Mouse (Mus musculus): ENCODE results near the gene Nedd4.
"Not testable (repeated sequence)": the region's sequence is repeated elsewhere in the genome, so short reads cannot be mapped to it uniquely, and the experiment has no call there.

Gene Nedd4

DNA sequence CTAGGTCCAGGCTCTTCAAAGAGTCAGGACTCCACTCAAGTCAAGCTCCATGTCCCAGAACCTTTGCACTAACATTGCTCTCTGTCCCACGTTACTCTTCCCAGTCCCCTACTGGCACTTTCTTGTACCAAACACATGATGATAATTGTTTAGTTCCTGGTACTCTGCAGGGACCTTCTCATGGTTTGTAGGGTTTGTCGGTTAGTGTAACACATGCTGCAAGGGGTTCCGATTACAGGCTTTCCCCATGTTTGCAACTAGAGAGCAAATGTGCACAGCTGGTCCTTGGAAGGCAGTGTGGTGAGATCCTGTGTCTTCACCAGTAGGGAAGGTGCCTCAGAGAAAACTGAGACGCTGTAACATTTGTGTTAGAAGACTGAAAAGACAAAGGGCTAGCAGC, 8.6 kb upstream of the Nedd4 start:
- no peak for DNase-seq (ENCODE audit: low read depth)

- no peak for DNase-seq (ENCODE audit: low read depth)
These were observed 7.4 kb upstream of the Nedd4 start for GRCm38 (mm10) chr9:72654593-72655242.

DNA sequence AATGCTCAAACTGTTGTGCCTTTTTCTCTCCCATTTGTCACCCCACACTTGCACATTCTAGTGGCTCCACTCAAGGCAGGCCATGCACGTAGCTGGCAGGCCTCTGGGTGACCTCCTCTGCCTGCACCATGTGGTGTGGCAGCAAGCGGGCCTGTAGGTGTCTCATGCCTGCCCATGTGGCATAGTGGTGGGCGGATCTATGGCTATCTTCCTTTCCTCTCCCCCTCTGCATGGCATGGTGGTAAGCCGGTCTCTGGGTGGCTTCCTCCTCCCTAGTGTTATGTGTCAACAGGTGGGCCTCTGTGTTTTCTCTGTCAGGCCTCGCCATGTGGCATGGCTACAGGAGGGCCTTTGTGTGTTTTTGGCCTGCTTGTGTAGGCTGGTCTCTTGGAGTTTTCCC, 6.5 kb upstream of the Nedd4 start:
- DNase-seq (ENCODE audit: low read depth), result no peak

DNA sequence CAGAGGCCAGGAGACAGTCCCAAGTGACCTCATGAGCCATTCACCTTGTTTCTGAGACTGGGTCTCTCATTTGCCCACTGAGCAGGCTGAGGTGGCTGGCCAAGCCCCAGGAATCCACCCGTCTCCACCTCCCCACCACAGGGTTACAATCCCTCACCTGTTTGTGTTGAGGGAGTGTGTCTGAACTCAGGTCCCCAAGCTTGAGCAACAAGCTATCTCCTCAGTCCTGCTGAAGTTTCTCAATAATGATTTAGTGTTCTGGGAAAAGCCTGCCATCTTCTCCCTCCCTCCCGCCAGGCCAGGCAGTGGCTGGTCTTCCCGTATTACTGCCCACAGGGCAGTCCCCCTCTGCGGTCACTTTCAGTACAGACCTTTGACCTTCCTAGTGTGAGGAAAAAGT, 5.7 kb upstream of the Nedd4 start:
- DNase-seq (ENCODE audit: low read depth), result no peak

- DNase-seq (ENCODE audit: low read depth), result no peak
These were observed 5.2 kb upstream of the Nedd4 start for GRCm38 (mm10) chr9:72656940-72657339.

- DNase-seq (ENCODE audit: low read depth), result no peak
These were observed 4.5 kb upstream of the Nedd4 start for GRCm38 (mm10) chr9:72657694-72658093.

GRCm38 (mm10) chr9:72660139-72660538, 2.0 kb upstream of the Nedd4 start:
- DNase-seq (ENCODE audit: low read depth), result no peak

DNA sequence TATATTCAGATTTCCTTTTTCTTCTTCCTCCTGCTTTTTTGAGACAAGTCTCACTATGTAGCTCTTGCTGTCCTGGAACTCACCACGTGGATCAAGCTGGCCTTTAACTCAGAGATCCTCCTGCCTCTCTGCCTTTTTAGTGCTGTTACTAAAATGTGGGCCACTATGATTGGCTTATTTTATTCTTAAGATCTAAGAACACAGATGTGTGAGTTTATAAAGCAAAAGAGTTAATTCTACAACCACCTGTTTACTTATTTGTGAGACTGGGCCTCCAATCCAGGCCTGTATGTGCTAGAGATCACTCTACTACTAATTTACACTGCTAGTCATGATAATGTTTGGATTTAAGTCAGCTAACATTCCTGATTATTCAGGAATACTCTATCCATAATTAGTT, 1.2 kb upstream of the Nedd4 start:
- DNase-seq (ENCODE audit: low read depth), result no peak

- no peak for DNase-seq (ENCODE audit: low read depth)
These were observed 618 bp upstream of the Nedd4 start for GRCm38 (mm10) chr9:72661561-72661894.

- DNase-seq (ENCODE audit: low read depth), result peak; percentile 73
These were observed 766 bp downstream of the Nedd4 start for GRCm38 (mm10) chr9:72662691-72663533.

GRCm38 (mm10) chr9:72663534-72663918, 1.4 kb downstream of the Nedd4 start:
- DNase-seq (ENCODE audit: low read depth), result no peak

DNA sequence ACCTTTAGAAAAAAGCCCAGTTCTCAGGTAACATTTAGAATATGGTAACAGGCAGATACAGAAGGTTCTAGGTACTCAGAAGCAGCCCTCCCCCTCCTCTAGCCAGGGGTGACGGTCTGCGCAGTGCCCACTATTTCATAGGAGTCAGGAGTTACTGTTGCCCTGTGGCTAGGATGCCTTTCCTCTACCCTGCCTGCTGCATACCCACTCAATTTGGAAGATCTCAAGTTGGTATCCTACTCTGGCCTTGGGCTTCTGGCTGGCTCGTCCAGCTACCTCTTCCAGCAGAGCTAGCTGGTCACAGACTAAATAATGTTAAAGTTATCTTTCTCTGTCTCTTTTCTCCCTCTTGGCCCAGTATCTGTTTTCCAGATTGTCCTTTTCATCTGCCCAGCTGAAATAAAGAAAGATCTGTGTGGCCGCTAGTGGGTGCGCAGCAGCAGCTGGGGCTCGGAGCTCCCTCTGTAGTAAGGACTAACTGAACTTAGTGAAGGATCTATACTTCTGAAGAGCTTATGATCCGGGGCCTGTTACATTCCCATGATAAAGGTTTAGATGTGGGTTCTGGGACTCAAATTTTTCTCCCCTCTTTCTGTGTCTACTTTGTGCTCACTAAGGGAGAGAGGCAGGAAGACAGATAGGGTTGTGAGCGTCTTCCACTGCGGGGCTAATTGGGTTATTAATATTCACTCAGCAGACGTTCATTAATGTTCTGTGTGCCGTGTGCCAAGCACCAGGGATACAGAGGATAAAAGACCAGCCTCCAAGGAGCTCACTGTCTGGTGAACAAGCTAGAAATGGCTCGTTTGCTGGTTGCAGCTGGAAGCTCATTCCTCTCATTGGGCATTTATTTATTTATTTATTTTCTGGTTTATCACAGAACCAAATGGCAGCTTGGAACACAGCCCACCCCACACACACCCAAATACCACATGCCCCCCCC, 2.5 kb downstream of the Nedd4 start:
- DNase-seq (ENCODE audit: low read depth), result no peak

- no peak for DNase-seq (ENCODE audit: low read depth)
These were observed 3.4 kb downstream of the Nedd4 start for GRCm38 (mm10) chr9:72665517-72665916.

- not testable (repeated sequence) for DNase-seq (ENCODE audit: low read depth)
These were observed 4.3 kb downstream of the Nedd4 start for GRCm38 (mm10) chr9:72666352-72667021.

GRCm38 (mm10) chr9:72667126-72667525, 5.0 kb downstream of the Nedd4 start:
- no peak for DNase-seq (ENCODE audit: low read depth)

DNA sequence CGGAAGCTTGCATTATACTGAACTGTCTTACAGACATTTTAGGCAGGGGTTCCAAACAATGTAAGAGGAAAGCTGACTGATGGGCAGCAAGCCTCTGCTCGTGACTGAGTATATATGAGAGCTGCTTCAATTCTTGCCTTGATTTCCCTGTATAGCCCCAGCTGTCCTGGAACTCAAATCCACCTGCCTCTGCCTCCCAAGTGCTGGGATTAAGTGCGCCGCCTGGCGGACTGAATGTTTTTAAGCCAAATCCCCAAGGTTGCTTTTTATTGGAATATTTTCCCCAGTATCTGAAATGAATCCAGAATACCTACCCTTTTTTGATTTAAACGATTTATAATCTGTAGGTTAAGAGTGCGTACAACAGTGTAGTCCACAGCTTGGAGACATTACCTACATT, 7.2 kb downstream of the Nedd4 start:
- no peak for DNase-seq (ENCODE audit: low read depth)

GRCm38 (mm10) chr9:72672361-72672760, 10.2 kb downstream of the Nedd4 start:
- peak; percentile 63 for DNase-seq (ENCODE audit: low read depth)

- DNase-seq (ENCODE audit: low read depth), result no peak
These were observed 13.0 kb downstream of the Nedd4 start for GRCm38 (mm10) chr9:72674957-72675744.

DNA sequence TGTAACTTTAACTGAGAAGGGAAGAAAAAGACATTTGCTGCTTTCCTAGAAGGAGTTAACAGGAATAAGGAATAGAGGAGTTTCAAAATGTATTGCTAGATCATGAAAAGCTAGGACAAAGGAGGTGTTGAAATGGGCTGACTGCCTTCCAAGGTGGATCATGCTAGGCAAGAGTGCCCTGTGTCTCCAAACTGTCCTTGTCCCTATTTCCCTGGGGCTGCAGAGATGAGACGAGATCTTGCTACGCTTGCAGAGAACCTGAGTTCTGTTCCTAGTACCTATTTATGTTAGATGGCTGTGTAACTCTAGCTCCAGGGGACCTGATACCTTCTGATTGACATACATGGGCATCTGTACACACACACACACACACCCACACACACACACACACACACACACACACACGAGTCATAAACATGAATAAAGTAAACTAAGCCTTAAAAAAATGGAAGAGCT, 13.6 kb downstream of the Nedd4 start:
- DNase-seq (ENCODE audit: low read depth), result no peak

DNA sequence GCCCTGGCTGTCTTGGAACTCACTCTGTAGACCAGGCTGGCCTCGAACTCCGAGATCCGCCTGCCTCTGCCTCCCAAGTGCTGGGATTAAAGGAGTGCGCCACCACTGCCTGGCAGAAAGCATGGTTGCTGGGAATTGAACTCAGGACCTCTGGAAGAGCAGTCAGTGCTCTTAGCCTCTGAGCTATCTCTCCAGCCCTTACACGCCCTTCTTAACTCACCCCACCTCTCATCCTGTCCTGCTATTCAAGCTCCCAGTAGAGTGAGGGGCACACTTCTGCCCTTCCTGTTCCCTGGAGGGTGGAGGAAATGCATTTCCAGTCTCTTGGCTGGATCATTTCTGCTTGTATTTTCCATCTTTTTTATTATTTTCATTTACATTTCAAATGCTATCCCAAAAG, 15.5 kb downstream of the Nedd4 start:
- no peak for DNase-seq (ENCODE audit: low read depth)

- no peak for DNase-seq (ENCODE audit: low read depth)
These were observed 16.6 kb downstream of the Nedd4 start for GRCm38 (mm10) chr9:72678771-72679170.

Measured in c-Kit-positive CD71-positive TER-119-negative erythroid progenitor cells, embryonic 14.5 days (primary cell).